Mouse (Mus musculus): Measurements from ENCODE around the gene Apoc3.

Gene Apoc3

DNA sequence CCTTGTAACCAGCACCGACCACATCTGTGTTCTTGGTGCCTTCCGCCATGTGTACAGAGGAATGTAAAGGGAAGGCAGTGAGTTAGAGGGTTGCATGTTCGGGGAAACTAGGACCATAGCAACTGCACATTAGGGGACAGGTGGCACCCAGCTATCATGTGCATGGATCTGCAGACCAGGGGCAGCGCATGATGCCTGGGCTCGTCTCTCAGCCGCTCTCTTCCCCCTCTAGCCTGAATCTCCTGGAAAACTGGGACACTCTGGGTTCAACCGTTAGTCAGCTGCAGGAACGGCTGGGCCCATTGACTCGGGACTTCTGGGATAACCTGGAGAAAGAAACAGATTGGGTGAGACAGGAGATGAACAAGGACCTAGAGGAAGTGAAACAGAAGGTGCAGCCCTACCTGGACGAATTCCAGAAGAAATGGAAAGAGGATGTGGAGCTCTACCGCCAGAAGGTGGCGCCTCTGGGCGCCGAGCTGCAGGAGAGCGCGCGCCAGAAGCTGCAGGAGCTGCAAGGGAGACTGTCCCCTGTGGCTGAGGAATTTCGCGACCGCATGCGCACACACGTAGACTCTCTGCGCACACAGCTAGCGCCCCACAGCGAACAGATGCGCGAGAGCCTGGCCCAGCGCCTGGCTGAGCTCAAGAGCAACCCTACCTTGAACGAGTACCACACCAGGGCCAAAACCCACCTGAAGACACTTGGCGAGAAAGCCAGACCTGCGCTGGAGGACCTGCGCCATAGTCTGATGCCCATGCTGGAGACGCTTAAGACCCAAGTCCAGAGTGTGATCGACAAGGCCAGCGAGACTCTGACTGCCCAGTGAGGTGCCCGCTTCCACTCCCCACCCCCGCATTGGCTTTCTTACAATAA lies 5.6 kb downstream of the Apoc3 start:
- DNase-seq (ENCODE audit: low read depth) = peak; percentile 31

- DNase-seq (ENCODE audit: low read depth) = no peak
Measured at GRCm38 (mm10) chr9:46228491-46228890, 6.9 kb downstream of the Apoc3 start, which contains the start of gene Apoa1. Gene Apoa1, plus strand, starts transcription at chr9:46228580.

- DNase-seq (ENCODE audit: low read depth) = no peak
Measured at GRCm38 (mm10) chr9:46227064-46227614, 8.3 kb downstream of the Apoc3 start.

DNA sequence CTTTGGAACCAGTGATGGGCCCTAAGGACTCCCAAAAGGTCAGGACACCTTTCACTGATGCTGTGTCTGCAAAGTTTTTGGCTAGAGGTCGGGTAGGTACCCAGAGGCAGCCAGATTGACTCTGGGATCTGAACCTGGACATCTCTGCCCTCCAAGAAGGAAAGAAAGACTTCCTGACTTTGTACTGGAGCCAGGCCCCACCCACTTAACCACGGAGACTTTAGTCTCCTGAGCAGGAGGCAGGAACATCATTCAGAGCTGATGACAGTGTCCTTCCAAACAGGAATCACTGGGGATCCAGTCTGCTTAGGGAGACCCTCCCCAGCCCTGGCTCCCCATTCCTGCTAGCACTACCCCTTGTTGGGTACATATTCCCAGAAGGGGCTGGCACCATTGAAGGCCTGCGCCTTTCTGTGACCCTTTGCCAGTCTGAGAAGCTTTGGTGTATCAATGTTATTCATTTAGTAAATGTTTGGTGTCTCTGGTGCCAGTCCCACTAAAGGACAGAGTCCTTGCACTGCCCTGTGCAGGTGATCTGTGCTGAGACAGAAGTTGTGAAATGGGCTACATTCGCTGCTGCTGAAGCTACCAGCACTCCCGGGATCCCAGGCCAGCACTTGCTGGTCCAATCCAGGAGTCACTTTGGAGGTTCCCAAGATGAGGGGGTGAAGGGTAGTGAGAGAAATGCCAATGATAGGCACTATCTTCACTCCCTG lies 10.3 kb downstream of the Apoc3 start:
- DNase-seq (ENCODE audit: low read depth) = no peak

DNA sequence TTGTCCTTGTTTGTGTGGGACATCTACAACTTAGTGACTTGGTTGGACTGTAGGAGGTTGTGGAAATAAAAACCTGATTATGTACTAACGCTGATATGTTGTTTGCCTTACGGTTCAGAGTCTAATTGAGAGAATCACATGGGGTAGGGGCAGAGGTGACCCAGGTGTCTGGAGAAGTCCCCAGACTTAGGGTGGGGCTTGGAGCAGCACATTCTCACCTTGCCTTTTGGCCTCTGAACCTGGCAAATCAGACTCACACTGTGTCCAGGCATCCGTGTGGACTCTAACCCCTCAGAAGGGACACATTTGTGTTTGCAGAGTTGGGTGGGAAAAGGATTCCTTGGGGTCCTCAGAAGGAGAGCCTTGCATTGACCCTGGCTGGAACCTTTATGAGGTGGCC lies 11.3 kb downstream of the Apoc3 start:
- no peak for DNase-seq (ENCODE audit: low read depth)

- no peak for DNase-seq (ENCODE audit: low read depth)
Measured at GRCm38 (mm10) chr9:46223090-46223489, 12.3 kb downstream of the Apoc3 start.

GRCm38 (mm10) chr9:46218176-46218575 lies 17.3 kb downstream of the Apoc3 start:
- no peak for DNase-seq (ENCODE audit: low read depth)

DNA sequence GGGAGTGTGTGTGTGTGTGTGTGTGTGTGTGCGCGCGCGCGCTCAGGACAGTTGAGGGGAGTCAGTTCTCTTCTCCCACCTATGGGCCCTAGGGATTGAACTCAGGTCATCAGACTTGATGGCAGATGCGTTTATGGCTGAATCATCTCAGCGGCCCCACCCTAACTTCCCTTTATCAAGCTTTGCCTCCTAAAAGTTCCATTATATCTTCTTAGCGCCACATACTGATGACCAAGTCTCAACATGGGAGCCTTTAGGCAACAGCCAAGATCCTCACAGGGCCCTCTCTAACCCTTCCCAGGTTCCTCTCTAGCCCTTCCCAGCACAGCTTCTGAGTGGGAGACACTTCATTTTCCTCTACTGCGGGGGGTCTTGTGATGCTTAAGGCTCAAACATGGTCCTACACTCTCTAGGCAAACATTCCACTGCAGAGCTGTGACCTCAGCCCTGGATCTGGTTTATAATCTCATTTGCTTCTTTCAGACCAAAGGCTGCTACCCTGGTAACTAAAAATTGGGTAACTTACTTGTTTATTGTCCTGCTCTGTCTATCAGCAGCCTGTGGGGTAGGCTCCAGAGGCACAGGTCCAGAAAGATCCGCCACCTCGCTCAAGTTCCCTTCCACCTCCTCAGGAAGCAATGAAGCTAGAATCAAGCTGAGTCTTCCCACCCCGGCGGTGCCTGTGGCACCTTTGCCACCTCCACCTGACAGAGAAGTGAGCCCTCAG lies 18.5 kb downstream of the Apoc3 start:
- no peak for DNase-seq (ENCODE audit: low read depth)

GRCm38 (mm10) chr9:46215338-46216322 lies 19.8 kb downstream of the Apoc3 start:
- no peak for DNase-seq (ENCODE audit: low read depth)

DNA sequence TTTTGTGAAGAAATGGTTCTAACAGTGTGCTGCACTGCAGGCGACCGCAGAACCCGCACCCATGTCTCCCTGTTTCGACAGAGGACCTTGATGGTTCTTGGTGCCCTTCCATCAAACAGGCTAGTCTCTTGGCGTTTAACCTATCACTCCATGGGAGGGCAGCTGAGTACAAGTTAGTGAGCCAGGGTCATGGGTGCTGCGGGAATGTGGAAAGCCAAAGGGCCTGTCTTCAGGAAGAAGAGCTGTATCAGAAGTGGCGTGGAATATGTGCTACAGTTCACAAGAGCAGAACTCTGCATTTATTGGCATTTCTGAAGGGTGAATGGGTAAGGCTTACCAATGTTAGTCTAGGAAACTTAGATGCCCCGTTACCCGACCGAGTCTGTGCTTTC lies 20.5 kb downstream of the Apoc3 start:
- no peak for DNase-seq (ENCODE audit: low read depth)

DNA sequence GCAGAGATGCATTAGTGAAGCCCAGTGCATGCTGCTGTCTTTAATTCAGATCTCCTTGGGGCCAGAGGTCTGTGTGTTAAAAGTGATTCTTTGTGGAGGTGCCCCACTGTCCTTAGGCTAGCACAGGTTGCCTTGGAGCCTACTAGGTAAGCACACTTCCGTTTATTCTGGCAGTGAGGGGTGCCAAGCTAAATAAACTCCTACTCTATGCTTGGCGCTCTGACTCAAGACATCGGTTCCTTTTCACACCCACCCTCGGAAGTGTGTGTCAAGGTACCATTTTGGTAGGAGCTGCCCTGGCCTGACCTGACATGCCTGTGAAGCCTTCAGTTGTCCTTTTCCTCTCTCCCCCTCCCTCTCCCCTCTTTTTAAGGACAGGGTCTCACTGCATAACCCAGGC lies 21.2 kb downstream of the Apoc3 start:
- no peak for DNase-seq (ENCODE audit: low read depth)

DNA sequence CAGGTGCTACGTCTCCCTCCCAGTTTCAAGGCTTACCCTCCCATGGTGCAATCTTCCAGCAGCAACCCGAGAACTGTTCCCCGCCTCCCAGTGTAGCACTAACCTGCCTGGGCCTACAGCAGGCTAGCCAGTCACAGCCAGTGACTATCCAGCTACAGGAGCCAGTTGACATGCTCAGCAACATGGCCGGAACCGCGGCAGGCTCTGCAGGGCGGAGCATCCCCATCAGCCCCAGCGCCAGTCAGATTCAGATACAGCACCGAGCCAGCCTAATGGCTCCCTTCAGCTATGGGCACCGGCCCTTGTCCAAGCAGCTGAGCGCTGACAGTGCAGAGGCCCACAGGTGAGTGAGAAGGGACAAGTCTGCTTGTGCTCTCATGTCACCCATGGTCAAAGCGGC lies 25.0 kb downstream of the Apoc3 start:
- no peak for DNase-seq (ENCODE audit: low read depth)

- no peak for DNase-seq (ENCODE audit: low read depth)
Measured at GRCm38 (mm10) chr9:46208401-46208974, 26.9 kb downstream of the Apoc3 start.

- DNase-seq (ENCODE audit: low read depth) = no peak
Measured at GRCm38 (mm10) chr9:46207501-46207869, 28.0 kb downstream of the Apoc3 start.

GRCm38 (mm10) chr9:46206834-46207500 lies 28.5 kb downstream of the Apoc3 start:
- no peak for DNase-seq (ENCODE audit: low read depth)

- DNase-seq (ENCODE audit: low read depth) = no peak
Measured at GRCm38 (mm10) chr9:46199609-46200008, 35.8 kb downstream of the Apoc3 start.

DNA sequence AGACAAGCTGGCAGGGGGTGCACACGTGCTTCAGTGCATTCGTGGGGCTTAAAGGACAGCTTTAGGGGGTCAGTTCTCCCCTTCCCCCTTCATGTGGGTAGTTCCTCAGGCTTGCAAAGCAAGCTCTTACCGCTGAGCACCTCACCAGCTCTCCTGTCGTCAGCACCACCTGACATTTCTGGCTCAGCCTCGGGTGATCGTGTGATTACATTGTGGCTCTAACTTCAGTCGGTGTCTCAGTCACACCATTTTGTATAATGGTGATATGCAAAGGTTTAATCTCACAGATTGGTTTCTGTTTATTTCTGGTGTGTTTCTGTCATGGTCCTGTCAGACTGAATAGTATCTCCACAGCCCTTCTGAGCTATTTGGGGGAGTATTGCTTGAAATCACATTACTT lies 36.5 kb downstream of the Apoc3 start:
- DNase-seq (ENCODE audit: low read depth) = no peak

GRCm38 (mm10) chr9:46198461-46198860 lies 37.0 kb downstream of the Apoc3 start:
- DNase-seq (ENCODE audit: low read depth) = no peak

- DNase-seq (ENCODE audit: low read depth) = no peak
Measured at GRCm38 (mm10) chr9:46196699-46197169, 38.7 kb downstream of the Apoc3 start.

- DNase-seq (ENCODE audit: low read depth) = no peak
Measured at GRCm38 (mm10) chr9:46194809-46195208, 40.6 kb downstream of the Apoc3 start.

Data from fibroblast of lung, adult 2 months (primary cell).